Mouse (Mus musculus) heart, embryonic 12.5 days (tissue): ENCODE data around the gene B3galt5. TPM values are rescaled to one million over a fixed set of nuclear protein-coding genes. Genes with fewer than 3 reads are reported as not detected.

ENCODE experiments used
- ATAC-seq: fragments of 200-750 bp; cut with Nextera tagmentation; 2 replicates; pipeline ENCODE4 v1.8.0; 2017; ENCODE audit warnings: moderate TSS enrichment, moderate library complexity; ENCODE audit not compliant: insufficient number of reproducible peaks, low FRiP score
- H3K27ac ChIP-seq: fragments of 300-500 bp; sonication (generic); 2 replicates; pipeline ENCODE4 v1.5.1; 2016; ENCODE audit warnings: mild to moderate bottlenecking, moderate library complexity; ENCODE audit not compliant: poor library complexity, severe bottlenecking
- H3K27me3 ChIP-seq: fragments of 300-500 bp; sonication (generic); replicated peaks from 2 replicates; pipeline ENCODE4 v1.6.1; 2016; ENCODE audit warnings: mild to moderate bottlenecking, moderate library complexity
- H3K36me3 ChIP-seq: fragments of 300-500 bp; sonication (generic); 2 replicates; pipeline ENCODE4 v1.6.1; 2016; ENCODE audit warnings: mild to moderate bottlenecking, moderate library complexity
- H3K4me1 ChIP-seq: fragments of 300-500 bp; sonication (generic); replicated peaks from 2 replicates; pipeline ENCODE4 v1.6.1; 2016; ENCODE audit warnings: mild to moderate bottlenecking
- H3K4me2 ChIP-seq: fragments of 300-500 bp; sonication (generic); 2 replicates; pipeline ENCODE4 v1.6.1; 2016; ENCODE audit warnings: mild to moderate bottlenecking, moderate library complexity
- H3K4me3 ChIP-seq: fragments of 300-500 bp; sonication (generic); 2 replicates; pipeline ENCODE4 v1.5.1; 2016; ENCODE audit warnings: mild to moderate bottlenecking
- H3K9ac ChIP-seq: fragments of 300-500 bp; sonication (generic); 2 replicates; pipeline ENCODE4 v1.6.1; 2016; ENCODE audit warnings: mild to moderate bottlenecking, moderate library complexity
- H3K9me3 ChIP-seq: fragments of 300-500 bp; sonication (generic); replicated peaks from 2 replicates; pipeline ENCODE4 v1.6.1; 2016; ENCODE audit warnings: mild to moderate bottlenecking, moderate library complexity
- WGBS: fragments of 180-500 bp; shearing (Covaris S2); methylation state at CpG from one replicate; pipeline ENCODE4 v1.1.7; 2016; 5-methylcytosine and 5-hydroxymethylcytosine counted together
- polyA plus RNA-seq: library from polyadenylated mRNA; unstranded; fragments of >200 nt; fragmentation: Nextera tagmentation; extraction: Ambion mirVana; gene quantifications from 2 replicates; pipeline ENCODE4 v1.2.1, GENCODE M21; 2016

The B3galt5 gene
- polyA plus RNA-seq, 1 experiment from 2014 or later: not detected

GRCm38 (mm10) chr16:96345117-96345516, 109.5 kb downstream of the B3galt5 start:
- peak overlapping the region; percentile 41; the same call in 1 of the 2 replicates for H3K9ac ChIP-seq
- ATAC-seq: peak; percentile 48; the same call in 1 of the 2 replicates
- H3K36me3 ChIP-seq: no peaks in the 10 kb centered on the region
- H3K4me2 ChIP-seq: peak overlapping the region; percentile 40
- 7% methylated on average over 10 of the region's 10 CpGs for WGBS
- H3K27ac ChIP-seq: no peak overlapping the region
- no peaks in the 10 kb centered on the region for H3K9me3 ChIP-seq
- H3K4me3 ChIP-seq: no peak overlapping the region
- H3K27me3 ChIP-seq: peaks cover 14% of the 10 kb centered on the region
- peaks cover 8% of the 10 kb centered on the region; the same call in 1 of the 2 replicates for H3K4me1 ChIP-seq

DNA sequence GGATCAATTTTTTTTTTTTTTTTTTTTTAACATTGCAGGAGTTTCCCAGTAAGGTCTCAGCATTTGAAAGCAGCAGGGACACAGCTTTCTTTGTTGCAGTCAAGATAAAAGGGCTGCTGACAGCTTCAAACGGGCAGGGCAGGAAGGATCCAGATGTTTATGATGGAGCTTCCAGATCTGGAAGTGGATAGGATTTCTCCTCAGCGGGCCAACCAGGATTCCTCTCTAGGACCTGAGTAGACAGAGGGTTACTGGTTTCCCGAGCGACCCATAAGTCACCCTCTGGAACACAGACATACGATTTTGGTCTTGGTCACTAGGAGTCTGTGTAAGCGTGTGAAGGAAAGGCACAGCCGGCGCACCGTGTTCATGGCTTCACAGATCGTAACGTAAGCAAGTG, 112.5 kb downstream of the B3galt5 start:
- Histone ChIP-seq H3K4me2 (no peak overlapping the region), H3K4me1 (peaks cover 14% of the 10 kb centered on the region), H3K9ac (no peak overlapping the region), H3K4me3 (no peak overlapping the region), H3K36me3 (no peaks in the 10 kb centered on the region), H3K27me3 (peaks cover 7% of the 10 kb centered on the region), H3K9me3 (no peaks in the 10 kb centered on the region), H3K27ac (no peak overlapping the region)
- 59% methylated on average over 11 of the region's 11 CpGs for WGBS
- ATAC-seq: no peak

DNA sequence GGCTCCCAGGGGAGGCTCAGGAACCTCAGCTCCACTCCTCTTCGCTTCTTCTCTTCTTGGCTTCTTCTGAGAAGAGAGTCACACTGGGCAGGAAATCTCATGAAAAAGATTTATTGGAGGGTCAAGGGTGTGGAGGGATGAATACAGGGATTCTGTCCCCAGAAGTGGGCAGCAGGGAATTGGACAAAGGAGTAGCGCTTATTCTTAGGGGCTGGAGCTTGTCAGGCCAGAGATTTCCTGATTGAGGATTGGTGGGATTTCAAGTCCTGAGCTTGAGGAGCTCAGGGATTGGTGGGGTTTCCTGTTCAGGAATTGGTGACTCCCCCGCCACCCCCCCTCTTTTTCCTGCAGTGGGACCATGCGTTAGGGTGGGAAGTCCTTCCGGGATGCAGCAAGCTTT, 113.2 kb downstream of the B3galt5 start:
- peaks cover 7% of the 10 kb centered on the region; the same call in 1 of the 2 replicates for H3K27me3 ChIP-seq
- no peak overlapping the region for H3K27ac ChIP-seq
- peaks cover 14% of the 10 kb centered on the region for H3K4me1 ChIP-seq
- H3K9ac ChIP-seq: no peak overlapping the region
- H3K4me2 ChIP-seq: no peak overlapping the region
- H3K4me3 ChIP-seq: no peak overlapping the region
- 75% methylated on average over 5 of the region's 5 CpGs for WGBS
- H3K9me3 ChIP-seq: no peaks in the 10 kb centered on the region
- no peak for ATAC-seq
- H3K36me3 ChIP-seq: no peaks in the 10 kb centered on the region

- Histone ChIP-seq H3K9ac (no peak overlapping the region), H3K36me3 (no peaks in the 10 kb centered on the region), H3K4me2 (no peak overlapping the region), H3K4me1 (peaks cover 10% of the 10 kb centered on the region), H3K4me3 (no peak overlapping the region), H3K27ac (no peak overlapping the region), H3K9me3 (no peaks in the 10 kb centered on the region), H3K27me3 (peaks cover 7% of the 10 kb centered on the region; the same call in 1 of the 2 replicates)
- no peak for ATAC-seq
- 79% methylated on average over 2 of the region's 2 CpGs for WGBS
Measured at GRCm38 (mm10) chr16:96351520-96351919, 115.9 kb downstream of the B3galt5 start.

- Histone ChIP-seq H3K36me3 (no peaks in the 10 kb centered on the region), H3K4me3 (no peak overlapping the region), H3K9me3 (no peaks in the 10 kb centered on the region), H3K4me2 (no peak overlapping the region), H3K27me3 (peaks cover 7% of the 10 kb centered on the region; the same call in 1 of the 2 replicates), H3K4me1 (peaks cover 6% of the 10 kb centered on the region), H3K27ac (no peak overlapping the region), H3K9ac (no peak overlapping the region)
- WGBS: 65% methylated on average over 6 of the region's 6 CpGs
- ATAC-seq: no peak
Measured at GRCm38 (mm10) chr16:96353296-96353896, 117.8 kb downstream of the B3galt5 start.

DNA sequence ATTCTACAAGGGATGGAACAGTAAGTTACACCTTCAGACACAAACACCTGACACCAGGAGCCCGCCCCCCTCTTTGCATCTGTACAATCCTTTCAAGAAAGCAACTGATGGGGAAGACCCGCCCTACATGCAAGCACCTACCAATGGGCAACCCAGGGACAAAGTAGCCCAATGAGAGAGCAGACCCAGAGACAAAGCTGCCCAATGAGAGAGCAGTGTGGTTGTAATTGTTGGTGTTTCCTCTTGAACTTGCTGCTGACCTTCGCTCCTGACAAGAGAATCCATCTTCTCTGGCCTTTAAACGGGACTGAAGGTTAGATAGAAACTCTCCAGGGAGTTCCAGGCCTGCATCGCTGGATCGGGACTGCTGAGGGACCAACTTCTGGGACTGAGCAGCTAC, 118.4 kb downstream of the B3galt5 start:
- Histone ChIP-seq H3K9me3 (no peaks in the 10 kb centered on the region), H3K4me3 (no peak overlapping the region), H3K9ac (no peak overlapping the region), H3K27ac (no peak overlapping the region), H3K36me3 (no peaks in the 10 kb centered on the region), H3K4me1 (peaks cover 6% of the 10 kb centered on the region), H3K27me3 (peaks cover 7% of the 10 kb centered on the region; the same call in 1 of the 2 replicates), H3K4me2 (peak overlapping the region; percentile 24)
- 42% methylated on average over 6 of the region's 6 CpGs for WGBS
- no peak for ATAC-seq

GRCm38 (mm10) chr16:96357903-96358302, 122.3 kb downstream of the B3galt5 start:
- H3K4me1 ChIP-seq: 0 out of 2 replicates have a peak, but pooled peaks cover 5% of the 10 kb centered on the region
- ATAC-seq: peak; percentile 36; the same call in 1 of the 2 replicates
- no peaks in the 10 kb centered on the region for H3K9me3 ChIP-seq
- no peaks in the 10 kb centered on the region for H3K27me3 ChIP-seq
- H3K4me2 ChIP-seq: peak overlapping the region; percentile 72
- H3K27ac ChIP-seq: no peak overlapping the region
- peak overlapping the region; percentile 39; the same call in 1 of the 2 replicates for H3K9ac ChIP-seq
- H3K4me3 ChIP-seq: peak overlapping the region; percentile 47
- H3K36me3 ChIP-seq: no peaks in the 10 kb centered on the region
- 13% methylated on average over 10 of the region's 10 CpGs for WGBS

DNA sequence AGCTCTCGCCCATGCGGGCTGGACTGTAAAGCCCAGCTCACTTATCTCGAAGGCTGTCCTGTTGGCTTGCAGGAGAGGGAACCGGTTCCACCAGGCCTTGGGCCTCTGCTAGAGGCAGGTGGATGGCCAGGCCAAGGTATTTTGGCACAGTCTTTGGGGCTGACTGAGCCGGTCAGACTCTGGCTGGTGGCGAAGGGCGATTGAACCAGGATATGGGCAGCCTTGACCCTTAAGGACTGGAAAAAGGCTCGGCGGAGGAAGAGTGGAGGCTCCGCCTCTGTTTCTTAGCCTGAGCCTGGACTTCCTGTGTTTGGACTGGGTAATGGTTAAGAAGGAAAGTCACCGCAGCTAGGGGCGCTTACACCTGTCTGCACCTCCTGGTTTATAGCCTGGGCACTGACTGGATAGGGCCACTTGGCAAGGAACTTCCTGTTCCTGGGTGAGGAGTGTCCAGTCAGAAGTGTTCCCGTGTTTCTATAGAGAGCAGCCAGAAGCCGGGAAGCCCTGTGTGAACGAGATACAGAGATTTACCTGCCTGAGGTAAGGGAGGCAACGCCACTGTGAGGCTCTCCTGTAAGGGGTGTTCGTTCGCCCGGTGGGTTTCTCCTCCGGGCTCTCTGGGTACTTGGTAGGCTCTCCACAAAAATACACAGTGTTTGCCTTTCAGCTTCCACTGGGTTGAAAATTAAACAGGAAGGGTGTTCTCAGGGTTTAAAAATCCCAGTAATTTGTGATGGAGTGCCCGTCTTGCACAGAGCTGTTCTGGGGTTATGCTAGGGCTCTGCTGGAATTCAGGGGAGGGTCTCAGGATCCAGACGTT, 125.9 kb downstream of the B3galt5 start:
- no peak for ATAC-seq
- Histone ChIP-seq H3K36me3 (no peaks in the 10 kb centered on the region), H3K9me3 (no peaks in the 10 kb centered on the region), H3K4me1 (0 out of 2 replicates have a peak, but pooled peaks cover 5% of the 10 kb centered on the region), H3K9ac (no peak overlapping the region), H3K4me2 (no peak overlapping the region), H3K27me3 (no peaks in the 10 kb centered on the region), H3K4me3 (no peak overlapping the region), H3K27ac (no peak overlapping the region)
- WGBS: 67% methylated on average over 22 of the region's 22 CpGs

GRCm38 (mm10) chr16:96362873-96363272, 127.3 kb downstream of the B3galt5 start:
- H3K9ac ChIP-seq: no peak overlapping the region
- H3K9me3 ChIP-seq: no peaks in the 10 kb centered on the region
- no peak overlapping the region for H3K4me3 ChIP-seq
- H3K4me1 ChIP-seq: 0 out of 2 replicates have a peak, but pooled peaks cover 5% of the 10 kb centered on the region
- H3K27me3 ChIP-seq: no peaks in the 10 kb centered on the region
- no peaks in the 10 kb centered on the region for H3K36me3 ChIP-seq
- ATAC-seq: no peak
- WGBS: 41% methylated on average over 4 of the region's 4 CpGs
- H3K27ac ChIP-seq: no peak overlapping the region
- no peak overlapping the region for H3K4me2 ChIP-seq

DNA sequence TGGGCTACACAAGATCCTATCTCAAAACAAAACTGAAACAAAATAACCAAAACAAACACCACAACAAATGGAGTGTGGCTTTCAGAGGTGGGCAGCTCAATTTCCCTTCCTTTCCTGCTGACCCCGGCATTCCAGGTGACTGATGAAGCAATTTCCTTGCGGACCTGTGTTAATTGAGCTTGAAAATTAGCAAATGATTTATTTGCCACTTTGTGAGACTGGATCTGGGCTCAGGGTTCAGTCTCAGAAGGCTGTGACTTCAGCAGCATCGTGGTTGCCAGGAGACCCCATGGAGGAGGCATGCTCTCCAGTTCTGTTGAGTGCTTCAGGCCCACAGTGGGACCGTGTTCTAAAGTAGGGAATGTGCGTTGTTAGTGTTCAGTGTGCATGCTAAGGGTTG, 127.7 kb downstream of the B3galt5 start:
- Histone ChIP-seq H3K4me3 (no peak overlapping the region), H3K9me3 (no peaks in the 10 kb centered on the region), H3K27me3 (no peaks in the 10 kb centered on the region), H3K4me1 (0 out of 2 replicates have a peak, but pooled peaks cover 5% of the 10 kb centered on the region), H3K36me3 (no peaks in the 10 kb centered on the region), H3K27ac (no peak overlapping the region), H3K4me2 (no peak overlapping the region), H3K9ac (no peak overlapping the region)
- no peak for ATAC-seq
- 69% methylated on average over 5 of the region's 5 CpGs for WGBS

DNA sequence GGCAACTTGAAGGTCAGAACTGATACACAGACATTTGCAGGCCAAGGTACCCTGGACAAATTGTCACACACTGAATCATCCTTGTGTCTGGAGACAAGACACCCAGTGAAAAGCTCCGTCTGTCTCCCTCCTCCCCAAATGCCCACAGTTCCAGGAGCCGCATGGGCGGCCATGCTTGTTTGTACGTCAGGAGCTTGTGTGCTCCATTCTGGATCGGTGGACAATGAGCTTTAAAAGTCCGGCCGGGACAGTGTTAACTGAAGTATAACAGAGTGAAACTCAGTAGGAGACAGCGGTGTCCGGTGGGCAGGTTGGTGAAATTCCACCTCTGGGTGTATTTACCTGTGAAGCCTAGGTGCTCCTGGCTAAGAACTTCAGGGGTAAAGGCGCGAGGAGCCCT, 129.3 kb downstream of the B3galt5 start:
- H3K36me3 ChIP-seq: no peaks in the 10 kb centered on the region
- WGBS: 85% methylated on average over 11 of the region's 11 CpGs
- H3K4me2 ChIP-seq: no peak overlapping the region
- no peaks in the 10 kb centered on the region for H3K9me3 ChIP-seq
- no peak overlapping the region for H3K27ac ChIP-seq
- no peaks in the 10 kb centered on the region for H3K27me3 ChIP-seq
- no peak for ATAC-seq
- no peak overlapping the region for H3K4me3 ChIP-seq
- H3K9ac ChIP-seq: no peak overlapping the region
- H3K4me1 ChIP-seq: 0 out of 2 replicates have a peak, but pooled peaks cover 5% of the 10 kb centered on the region
